Mouse (Mus musculus) liver, adult 2 months (tissue): ENCODE results near the gene Snrk.

Experiments used
- CTCF ChIP-seq: fragments of 200-500 bp; IDR thresholded peaks from 2 replicates; pipeline ENCODE4 v1.5.1; 2011; ENCODE audit warnings: low read depth, low read length, control low read depth
- POLR2A ChIP-seq: fragments of 200-500 bp; IDR thresholded peaks from 2 replicates; pipeline ENCODE4 v1.6.1; 2011; ENCODE audit warnings: low read length, control low read depth; ENCODE audit not compliant: insufficient read depth; ENCODE audit errors: extremely low read depth

DNA sequence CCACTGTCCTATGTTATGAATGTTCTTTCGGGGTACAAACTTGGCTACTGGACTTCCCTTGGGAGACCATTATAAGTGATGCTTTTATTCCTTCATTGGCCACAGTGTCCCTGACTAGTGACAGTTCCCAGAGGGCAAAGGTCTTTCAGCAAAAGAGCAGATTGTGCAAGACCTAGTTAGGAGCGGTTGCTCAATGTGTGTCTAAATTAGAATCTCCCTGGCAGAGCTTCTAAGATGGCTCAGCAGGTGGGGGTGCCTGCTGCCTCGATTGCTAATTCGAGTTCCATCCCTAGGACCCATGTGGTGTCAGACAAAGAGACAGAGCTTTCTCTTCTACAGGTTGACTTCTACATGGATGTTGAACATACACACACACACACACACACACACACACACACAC, 1.5 kb upstream of the Snrk start:
- no peak for TF ChIP-seq CTCF
- no peak for TF ChIP-seq POLR2A
